ENCODE assay signal across 8 mouse cellular contexts in genomic region chr7:44970231-44970691, GRCm38 (mm10). TPM values are rescaled to one million over a fixed set of nuclear protein-coding genes. Genes with fewer than 3 reads are reported as not detected.
DNase-seq lines count a peak whose midpoint lies in the region; ATAC-seq and TF ChIP-seq lines count a peak whose summit lies in the region.

No protein-coding gene starts in this region.

- DNase-seq in B cell, adult 2 months = peak; percentile 75 to 78
- peak; percentile 97 for DNase-seq in heart, embryonic 10.5 days (ENCODE audit: low spot score)
- DNase-seq in liver, embryonic 11.5 days (ENCODE audit: low spot score) = peak; percentile 86
- DNase-seq in naive thymus-derived CD4-positive, alpha-beta T cell, adult 2 months (ENCODE audit: low read depth) = peak; percentile 82
- peak; percentile 80 for DNase-seq in splenic B cell, adult 2 months (ENCODE audit: low read depth, low spot score)

- under 1% methylated on average over 36 of the region's 36 CpGs for WGBS in embryonic facial prominence, embryonic 15.5 days
- WGBS in heart, embryonic 10.5 days = under 1% methylated on average over 36 of the region's 36 CpGs
- WGBS in kidney, embryonic 14.5 days = under 1% methylated on average over 36 of the region's 36 CpGs
- WGBS in liver, embryonic 11.5 days = under 1% methylated on average over 36 of the region's 36 CpGs

- peak overlapping the region; percentile 46 for H3K4me3 ChIP-seq in bone marrow macrophage, adult 2 months (ENCODE audit: insufficient read depth, low read length)
- H3K4me3 ChIP-seq in embryonic facial prominence, embryonic 15.5 days (replicated peaks) = peak overlapping the region; percentile 53
- H3K4me3 ChIP-seq in heart, embryonic 10.5 days = peak overlapping the region; percentile 71
- H3K4me3 ChIP-seq in kidney, embryonic 14.5 days (ENCODE audit: low read length) = peak overlapping the region; percentile 59
- H3K4me3 ChIP-seq in liver, embryonic 11.5 days (ENCODE audit: low read depth, low read length) = peak overlapping the region; percentile 47

- H3K4me2 ChIP-seq in embryonic facial prominence, embryonic 15.5 days (replicated peaks) = peak overlapping the region; percentile 78
- peak overlapping the region; percentile 41 for H3K4me2 ChIP-seq in kidney, embryonic 14.5 days (replicated peaks; ENCODE audit: low read depth, low read length)
- peak overlapping the region; percentile 66 for H3K4me2 ChIP-seq in liver, embryonic 11.5 days

- no peak overlapping the region for H3K27ac ChIP-seq in bone marrow macrophage, adult 2 months (ENCODE audit: insufficient read depth, low read depth, low read length)
- peak overlapping the region; percentile 90 for H3K27ac ChIP-seq in embryonic facial prominence, embryonic 15.5 days (replicated peaks)
- peak overlapping the region; percentile 89 for H3K27ac ChIP-seq in heart, embryonic 10.5 days
- H3K27ac ChIP-seq in kidney, embryonic 14.5 days (ENCODE audit: low read depth, low read length) = peak overlapping the region; percentile 86
- no peak overlapping the region for H3K27ac ChIP-seq in liver, embryonic 11.5 days (ENCODE audit: low read depth, low read length)

- ATAC-seq in embryonic facial prominence, embryonic 15.5 days (ENCODE audit: insufficient number of reproducible peaks, low FRiP score, low TSS enrichment, low read depth) = peak; percentile 95
- peak; percentile 96 for ATAC-seq in kidney, embryonic 14.5 days (ENCODE audit: low FRiP score, low TSS enrichment)
- ATAC-seq in liver, embryonic 11.5 days (replicated peaks; ENCODE audit: low FRiP score) = peak; percentile 91

- peaks cover 15% of the 10 kb centered on the region for H3K36me3 ChIP-seq in embryonic facial prominence, embryonic 15.5 days
- H3K36me3 ChIP-seq in heart, embryonic 10.5 days = peaks cover 14% of the 10 kb centered on the region
- peaks cover 9% of the 10 kb centered on the region for H3K36me3 ChIP-seq in kidney, embryonic 14.5 days (ENCODE audit: control insufficient read depth, insufficient read depth, low read length)
- peaks cover 2% of the 10 kb centered on the region; the same call in 1 of the 2 replicates for H3K36me3 ChIP-seq in liver, embryonic 11.5 days (ENCODE audit: control insufficient read depth, insufficient read depth, low read length)
- no peaks in the 10 kb centered on the region for H3K36me3 ChIP-seq in splenic B cell, adult 2 months (ENCODE audit: control insufficient read depth, insufficient read depth, low read length, poor library complexity, severe bottlenecking)

- TF ChIP-seq POLR2A in bone marrow macrophage, adult 2 months (IDR thresholded peaks at IDR 0.05; ENCODE audit: borderline replicate concordance, low read depth, low read length) = no peak

- H3K9me3 ChIP-seq in embryonic facial prominence, embryonic 15.5 days (replicated peaks) = no peaks in the 10 kb centered on the region
- H3K9me3 ChIP-seq in heart, embryonic 10.5 days = no peaks in the 10 kb centered on the region
- H3K9me3 ChIP-seq in kidney, embryonic 14.5 days (ENCODE audit: control insufficient read depth, low read length) = no peaks in the 10 kb centered on the region
- no peaks in the 10 kb centered on the region for H3K9me3 ChIP-seq in liver, embryonic 11.5 days (ENCODE audit: control insufficient read depth, low read length)

- no peak for TF ChIP-seq CTCF in bone marrow macrophage, adult 2 months (IDR thresholded peaks at IDR 0.05; ENCODE audit: low read depth, low read length)

- H3K4me1 ChIP-seq in bone marrow macrophage, adult 2 months (ENCODE audit: control insufficient read depth, insufficient read depth, low read length) = no peaks in the 10 kb centered on the region
- H3K4me1 ChIP-seq in embryonic facial prominence, embryonic 15.5 days = peaks cover 34% of the 10 kb centered on the region
- peaks cover 33% of the 10 kb centered on the region for H3K4me1 ChIP-seq in heart, embryonic 10.5 days
- peaks cover 19% of the 10 kb centered on the region for H3K4me1 ChIP-seq in kidney, embryonic 14.5 days (ENCODE audit: control insufficient read depth, insufficient read depth, low read length)
- peaks cover 22% of the 10 kb centered on the region for H3K4me1 ChIP-seq in liver, embryonic 11.5 days (replicated peaks; ENCODE audit: control insufficient read depth, insufficient read depth, low read length)

- peak overlapping the region; percentile 43 for H3K9ac ChIP-seq in embryonic facial prominence, embryonic 15.5 days
- peak overlapping the region; percentile 63 for H3K9ac ChIP-seq in kidney, embryonic 14.5 days (ENCODE audit: low read depth, low read length)
- H3K9ac ChIP-seq in liver, embryonic 11.5 days (ENCODE audit: low read depth, low read length) = peak overlapping the region; percentile 6; the same call in 1 of the 2 replicates

- no peaks in the 10 kb centered on the region for H3K27me3 ChIP-seq in embryonic facial prominence, embryonic 15.5 days
- no peaks in the 10 kb centered on the region for H3K27me3 ChIP-seq in heart, embryonic 10.5 days (ENCODE audit: insufficient read depth, poor library complexity, severe bottlenecking)
- H3K27me3 ChIP-seq in kidney, embryonic 14.5 days (ENCODE audit: control insufficient read depth, insufficient read depth, low read length) = no peaks in the 10 kb centered on the region
- no peaks in the 10 kb centered on the region for H3K27me3 ChIP-seq in liver, embryonic 11.5 days (replicated peaks; ENCODE audit: control insufficient read depth, insufficient read depth, low read length)
- 0 out of 2 replicates have a peak, but pooled peaks cover 2% of the 10 kb centered on the region for H3K27me3 ChIP-seq in splenic B cell, adult 2 months (ENCODE audit: control insufficient read depth, insufficient read depth, low read length, poor library complexity, severe bottlenecking)

RNA-seq across cellular contexts. Expression of gene Cpt1c, which starts 4.4 kb away (rescaled TPM):
- 0.99 and 2.3 TPM in 2 replicates for polyA plus RNA-seq in bone marrow macrophage, adult 2 months (2012; ENCODE audit: insufficient read depth, insufficient read length, missing spikeins)
- 30.0 and 35.8 TPM in 2 replicates for polyA plus RNA-seq in embryonic facial prominence, embryonic 15.5 days (2015; fragmentation: Nextera tagmentation; extraction: Ambion mirVana)
- polyA plus RNA-seq in heart, embryonic 10.5 days (2016; fragmentation: Nextera tagmentation; extraction: Ambion mirVana) = 11.7 and 19.1 TPM in 2 replicates
- polyA plus RNA-seq in kidney, embryonic 14.5 days (2014; fragmentation: Nextera tagmentation; extraction: Ambion mirVana) = 13.7 and 19.2 TPM in 2 replicates
- polyA plus RNA-seq in liver, embryonic 11.5 days (2014; fragmentation: Nextera tagmentation; extraction: Ambion mirVana) = 8.2 and 8.5 TPM in 2 replicates

RNA-seq across cellular contexts. Expression of gene Prmt1, which starts 16.1 kb away (rescaled TPM):
- 54.4 and 61.6 TPM in 2 replicates for polyA plus RNA-seq in bone marrow macrophage, adult 2 months (2012; ENCODE audit: insufficient read depth, insufficient read length, missing spikeins)
- 455 and 479 TPM in 2 replicates for polyA plus RNA-seq in embryonic facial prominence, embryonic 15.5 days (2015; fragmentation: Nextera tagmentation; extraction: Ambion mirVana)
- 563 and 740 TPM in 2 replicates for polyA plus RNA-seq in heart, embryonic 10.5 days (2016; fragmentation: Nextera tagmentation; extraction: Ambion mirVana)
- polyA plus RNA-seq in kidney, embryonic 14.5 days (2014; fragmentation: Nextera tagmentation; extraction: Ambion mirVana) = 258 and 308 TPM in 2 replicates
- 175 and 186 TPM in 2 replicates for polyA plus RNA-seq in liver, embryonic 11.5 days (2014; fragmentation: Nextera tagmentation; extraction: Ambion mirVana)

RNA-seq across cellular contexts. Expression of gene Irf3, which starts 27.2 kb away (rescaled TPM):
- 91.0 and 94.7 TPM in 2 replicates for polyA plus RNA-seq in bone marrow macrophage, adult 2 months (2012; ENCODE audit: insufficient read depth, insufficient read length, missing spikeins)
- polyA plus RNA-seq in embryonic facial prominence, embryonic 15.5 days (2015; fragmentation: Nextera tagmentation; extraction: Ambion mirVana) = 109 and 110 TPM in 2 replicates
- polyA plus RNA-seq in heart, embryonic 10.5 days (2016; fragmentation: Nextera tagmentation; extraction: Ambion mirVana) = 61.8 and 71.1 TPM in 2 replicates
- polyA plus RNA-seq in kidney, embryonic 14.5 days (2014; fragmentation: Nextera tagmentation; extraction: Ambion mirVana) = 66.2 and 81.6 TPM in 2 replicates
- polyA plus RNA-seq in liver, embryonic 11.5 days (2014; fragmentation: Nextera tagmentation; extraction: Ambion mirVana) = 76.2 and 88.4 TPM in 2 replicates

RNA-seq across cellular contexts. Expression of gene Tsks, which starts 27.3 kb away (rescaled TPM):
- not detected in 2 replicates for polyA plus RNA-seq in bone marrow macrophage, adult 2 months (2012; ENCODE audit: insufficient read depth, insufficient read length, missing spikeins)
- polyA plus RNA-seq in embryonic facial prominence, embryonic 15.5 days (2015; fragmentation: Nextera tagmentation; extraction: Ambion mirVana) = 0.23 TPM in 1 of 2 replicates, not detected in the other
- 0.25 TPM in 1 of 2 replicates, not detected in the other for polyA plus RNA-seq in heart, embryonic 10.5 days (2016; fragmentation: Nextera tagmentation; extraction: Ambion mirVana)
- polyA plus RNA-seq in kidney, embryonic 14.5 days (2014; fragmentation: Nextera tagmentation; extraction: Ambion mirVana) = 0.37 TPM in 1 of 2 replicates, not detected in the other
- polyA plus RNA-seq in liver, embryonic 11.5 days (2014; fragmentation: Nextera tagmentation; extraction: Ambion mirVana) = 0.10 TPM in 1 of 2 replicates, not detected in the other

RNA-seq across cellular contexts. Expression of gene Bcl2l12, which starts 28.3 kb away (rescaled TPM):
- polyA plus RNA-seq in bone marrow macrophage, adult 2 months (2012; ENCODE audit: insufficient read depth, insufficient read length, missing spikeins) = 15.3 and 16.0 TPM in 2 replicates
- 59.1 and 67.7 TPM in 2 replicates for polyA plus RNA-seq in embryonic facial prominence, embryonic 15.5 days (2015; fragmentation: Nextera tagmentation; extraction: Ambion mirVana)
- polyA plus RNA-seq in heart, embryonic 10.5 days (2016; fragmentation: Nextera tagmentation; extraction: Ambion mirVana) = 44.9 and 57.9 TPM in 2 replicates
- 54.9 and 71.1 TPM in 2 replicates for polyA plus RNA-seq in kidney, embryonic 14.5 days (2014; fragmentation: Nextera tagmentation; extraction: Ambion mirVana)
- polyA plus RNA-seq in liver, embryonic 11.5 days (2014; fragmentation: Nextera tagmentation; extraction: Ambion mirVana) = 39.6 and 41.1 TPM in 2 replicates

Comparison
In these comparisons a context has a peak if more than half of its experiments do, and no peak if none do; other contexts are left out.
1. H3K27ac ChIP-seq: peak in embryonic facial prominence, embryonic 15.5 days (single experiment), heart, embryonic 10.5 days (single experiment) and kidney, embryonic 14.5 days (single experiment); none in bone marrow macrophage, adult 2 months (single experiment) and liver, embryonic 11.5 days (single experiment).
2. H3K9ac ChIP-seq: peak in every context shown above with its lines; median percentile 63 in kidney, embryonic 14.5 days; 43 in embryonic facial prominence, embryonic 15.5 days; 6 in liver, embryonic 11.5 days.
3. Peak in every context shown above with its lines, with median percentiles within 50 percentile points of each other: DNase-seq, H3K4me3 ChIP-seq, ATAC-seq and H3K4me2 ChIP-seq.